Comparison of ENCODE assay signal across 15 mouse cellular contexts in the genomic region with DNA sequence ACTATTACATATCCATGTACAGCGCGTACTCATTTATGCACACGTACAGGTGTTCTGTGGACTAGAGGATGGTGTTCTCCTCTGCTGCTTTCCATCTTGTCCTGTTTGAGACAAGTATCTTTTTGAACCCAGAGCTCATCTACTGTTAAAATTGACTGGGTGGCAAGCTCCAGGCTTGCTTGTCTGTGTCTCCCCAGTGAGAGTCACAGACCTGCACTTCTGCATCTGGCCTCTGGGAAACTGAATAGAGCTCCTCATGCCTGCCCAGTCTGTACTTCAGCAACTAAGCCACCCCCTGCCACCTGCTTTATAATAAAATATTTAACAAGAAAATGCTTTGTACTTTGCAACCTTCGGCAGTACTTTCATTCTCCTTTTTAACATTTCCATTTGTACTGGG. TPM values are rescaled to one million over a fixed set of nuclear protein-coding genes. Genes with fewer than 3 reads are reported as not detected.
A peak's percentile ranks its signal among the peaks of the same experiment; 100 is the strongest.
DNase-seq lines count a peak whose midpoint lies in the region; ATAC-seq and TF ChIP-seq lines count a peak whose summit lies in the region.
"Had no signal": no experiment of that assay in that cellular context is flagged by ENCODE, and none has a peak within 500 bp of the region (broad histone marks: within the 10 kb centered on the region; RNA-seq: fewer than 3 reads in every experiment).

No protein-coding gene starts in this region.

- H3K4me3 ChIP-seq in intestine, postnatal 0 days (ENCODE audit: low read depth, low read length), result no peak overlapping the region
- H3K4me3 ChIP-seq in intestine, embryonic 16.5 days (ENCODE audit: low read length), result no peak overlapping the region
- H3K4me3 ChIP-seq: embryonic facial prominence, embryonic 12.5 days; liver, embryonic 13.5 days; megakaryocyte, embryonic 14.5 days; neural tube, embryonic 12.5 days had no signal

- peak; percentile 32 for TF ChIP-seq CTCF in intestine, postnatal 0 days (IDR thresholded peaks at IDR 0.05; ENCODE audit: low read depth)

- no peaks in the 10 kb centered on the region; the same call in 1 of the 2 replicates for H3K36me3 ChIP-seq in intestine, postnatal 0 days (ENCODE audit: control insufficient read depth, insufficient read depth)
- H3K36me3 ChIP-seq in intestine, embryonic 16.5 days (ENCODE audit: control insufficient read depth, insufficient read depth, low read length), result no peaks in the 10 kb centered on the region
- H3K36me3 ChIP-seq: embryonic facial prominence, embryonic 12.5 days; neural tube, embryonic 12.5 days had no signal

- ATAC-seq in intestine, postnatal 0 days, result no peak
- no peak for ATAC-seq in intestine, embryonic 16.5 days
- ATAC-seq in erythroid progenitor cell, adult 5-6 weeks (replicated peaks; ENCODE audit: low FRiP score, poor library complexity, severe bottlenecking), result peak; percentile 62; the same call in 1 of the 2 replicates
- ATAC-seq: forebrain, embryonic 14.5 days had no signal

- H3K9me3 ChIP-seq in intestine, postnatal 0 days (ENCODE audit: control insufficient read depth), result no peaks in the 10 kb centered on the region
- no peaks in the 10 kb centered on the region for H3K9me3 ChIP-seq in intestine, embryonic 16.5 days (ENCODE audit: control insufficient read depth, low read length)
- H3K9me3 ChIP-seq: embryonic facial prominence, embryonic 12.5 days; liver, embryonic 13.5 days; megakaryocyte, embryonic 14.5 days; neural tube, embryonic 12.5 days had no signal

- no peaks in the 10 kb centered on the region for H3K27me3 ChIP-seq in intestine, postnatal 0 days (replicated peaks; ENCODE audit: control insufficient read depth, insufficient read depth, low read length)
- no peaks in the 10 kb centered on the region for H3K27me3 ChIP-seq in intestine, embryonic 16.5 days (replicated peaks; ENCODE audit: control insufficient read depth, insufficient read depth, low read length)
- H3K27me3 ChIP-seq: embryonic facial prominence, embryonic 12.5 days; liver, embryonic 13.5 days; megakaryocyte, embryonic 14.5 days; neural tube, embryonic 12.5 days had no signal

- 94% methylated on average over 4 of the region's 4 CpGs for WGBS in intestine, postnatal 0 days
- 96% methylated on average over 4 of the region's 4 CpGs for WGBS in intestine, embryonic 16.5 days

- no peak overlapping the region for H3K4me2 ChIP-seq in intestine, postnatal 0 days (replicated peaks; ENCODE audit: low read depth)
- H3K4me2 ChIP-seq in intestine, embryonic 16.5 days (ENCODE audit: low read depth, low read length), result no peak overlapping the region
- H3K4me2 ChIP-seq: embryonic facial prominence, embryonic 12.5 days; liver, embryonic 13.5 days; neural tube, embryonic 12.5 days had no signal

- no peak overlapping the region for H3K27ac ChIP-seq in intestine, postnatal 0 days (ENCODE audit: low read depth, low read length)
- H3K27ac ChIP-seq in intestine, embryonic 16.5 days (ENCODE audit: low read length), result no peak overlapping the region
- H3K27ac ChIP-seq: embryonic facial prominence, embryonic 12.5 days; liver, embryonic 13.5 days; neural tube, embryonic 12.5 days had no signal

- H3K9ac ChIP-seq in intestine, postnatal 0 days (ENCODE audit: low read depth, low read length), result no peak overlapping the region
- H3K9ac ChIP-seq in intestine, embryonic 16.5 days (ENCODE audit: low read depth, low read length), result no peak overlapping the region
- H3K9ac ChIP-seq: embryonic facial prominence, embryonic 12.5 days; liver, embryonic 13.5 days; neural tube, embryonic 12.5 days had no signal

- peak; percentile 44 for DNase-seq in 3T3-L1 (ENCODE audit: low read depth, low spot score)
- peak; percentile 56 for DNase-seq in ES-CJ7 (ENCODE audit: low read depth, low spot score)
- no peak for DNase-seq in urinary bladder, adult 2 months (ENCODE audit: low spot score)
- DNase-seq in layer of hippocampus, adult 8-10 months (ENCODE audit: low spot score in 2 of 2), result no peak
- no peak for DNase-seq in heart, adult 9 months (ENCODE audit: low spot score in 2 of 2)
- DNase-seq: adrenal gland, adult 8-10 months; cerebellum, adult 18-20 months; liver, embryonic 13.5 days had no signal

- H3K4me1 ChIP-seq in intestine, postnatal 0 days (replicated peaks; ENCODE audit: control insufficient read depth, insufficient read depth, low read length), result no peaks in the 10 kb centered on the region
- peaks cover 3% of the 10 kb centered on the region; the same call in 1 of the 2 replicates for H3K4me1 ChIP-seq in intestine, embryonic 16.5 days (ENCODE audit: control insufficient read depth, insufficient read depth, low read length)
- H3K4me1 ChIP-seq: embryonic facial prominence, embryonic 12.5 days; neural tube, embryonic 12.5 days had no signal

RNA-seq across cellular contexts. Expression of gene Xpo4, which starts 6.9 kb away (rescaled TPM):
- 6.2 and 7.3 TPM in 2 replicates for polyA plus RNA-seq in intestine, postnatal 0 days (2015; fragmentation: Nextera tagmentation; extraction: Ambion mirVana)
- polyA plus RNA-seq in intestine, embryonic 16.5 days (2015; fragmentation: Nextera tagmentation; extraction: Ambion mirVana), result 16.1 and 17.0 TPM in 2 replicates
- total RNA-seq in erythroid progenitor cell, adult 5-6 weeks (2015; ENCODE audit: low replicate concordance), result 20.5 and 23.1 TPM in 2 replicates
- total RNA-seq in erythroid progenitor cell, adult 5-6 weeks (2017; ENCODE audit: low replicate concordance), result 39.3 and 75.2 TPM in 2 replicates
- 7.6 and 8.8 TPM in 2 replicates for polyA plus RNA-seq in urinary bladder, adult 2 months (2012; rRNA removed)
- total RNA-seq in layer of hippocampus, adult 8-10 months (2022), result 10 to 100 TPM; 11.8 to 17.7 (median 14.4) TPM

Comparison
In these comparisons a context has a peak if more than half of its experiments do, and no peak if none do; other contexts are left out.
1. DNase-seq: peak in 3T3-L1 (single experiment) and ES-CJ7 (single experiment); none in urinary bladder, adult 2 months (single experiment), layer of hippocampus, adult 8-10 months (0 of 2) and heart, adult 9 months (0 of 2).